Mouse (Mus musculus) midbrain, embryonic 14.5 days (tissue): ENCODE results near the gene Hs6st1. TPM values are rescaled to one million over a fixed set of nuclear protein-coding genes. Genes with fewer than 3 reads are reported as not detected.

Experiments
- ATAC-seq: fragments of 200-750 bp; cut with Nextera tagmentation; 2 replicates; pipeline ENCODE4 v1.8.0; 2017; ENCODE audit warnings: moderate number of reproducible peaks, moderate library complexity; ENCODE audit not compliant: low FRiP score, low TSS enrichment
- DNase-seq: peaks from one replicate; pipeline ENCODE4 v3.0.0-alpha.2; 2015
- H3K27ac ChIP-seq: fragments of 300-500 bp; sonication (generic); replicated peaks from 2 replicates; pipeline ENCODE4 v1.5.1; 2014; ENCODE audit warnings: mild to moderate bottlenecking, low read depth, low read length, moderate library complexity
- H3K27me3 ChIP-seq: fragments of 300-500 bp; sonication (generic); 2 replicates; pipeline ENCODE4 v1.6.1; 2014; ENCODE audit warnings: low read length, control low read depth, mixed read lengths; ENCODE audit not compliant: control insufficient read depth, insufficient read depth
- H3K36me3 ChIP-seq: fragments of 300-500 bp; sonication (generic); 2 replicates; pipeline ENCODE4 v1.6.1; 2014; ENCODE audit warnings: low read length, control low read depth; ENCODE audit not compliant: control insufficient read depth, insufficient read depth
- H3K4me1 ChIP-seq: fragments of 300-500 bp; sonication (generic); 2 replicates; pipeline ENCODE4 v1.6.1; 2014; ENCODE audit warnings: mild to moderate bottlenecking, antibody characterized with exemption, low read length, control low read depth; ENCODE audit not compliant: control insufficient read depth, insufficient read depth
- H3K4me2 ChIP-seq: fragments of 300-500 bp; sonication (generic); 2 replicates; pipeline ENCODE4 v1.6.1; 2014; ENCODE audit warnings: mild to moderate bottlenecking, low read length, moderate library complexity
- H3K4me3 ChIP-seq: fragments of 300-500 bp; sonication (generic); replicated peaks from 2 replicates; pipeline ENCODE4 v1.5.1; 2014; ENCODE audit warnings: low read depth, low read length
- H3K9ac ChIP-seq: fragments of 300-500 bp; sonication (generic); replicated peaks from 2 replicates; pipeline ENCODE4 v1.6.1; 2014; ENCODE audit warnings: mild to moderate bottlenecking, low read length, moderate library complexity
- H3K9me3 ChIP-seq: fragments of 300-500 bp; sonication (generic); 2 replicates; pipeline ENCODE4 v1.6.1; 2016; ENCODE audit warnings: low read length, control low read depth, mixed read lengths; ENCODE audit not compliant: control insufficient read depth
- WGBS: fragments of 180-500 bp; shearing (Covaris S2); extraction: QIAGEN DNeasy Blood & Tissue Kit; methylation state at CpG from one replicate; pipeline ENCODE4 v1.1.7; 2014; 5-methylcytosine and 5-hydroxymethylcytosine counted together
- polyA plus RNA-seq: library from polyadenylated mRNA; unstranded; fragments of >200 nt; fragmentation: Nextera tagmentation; extraction: Ambion mirVana; gene quantifications from 2 replicates; pipeline ENCODE4 v1.2.1, GENCODE M21; 2014

Hs6st1 gene
- polyA plus RNA-seq, 1 experiment from 2014 or later: 18.5 TPM

DNA sequence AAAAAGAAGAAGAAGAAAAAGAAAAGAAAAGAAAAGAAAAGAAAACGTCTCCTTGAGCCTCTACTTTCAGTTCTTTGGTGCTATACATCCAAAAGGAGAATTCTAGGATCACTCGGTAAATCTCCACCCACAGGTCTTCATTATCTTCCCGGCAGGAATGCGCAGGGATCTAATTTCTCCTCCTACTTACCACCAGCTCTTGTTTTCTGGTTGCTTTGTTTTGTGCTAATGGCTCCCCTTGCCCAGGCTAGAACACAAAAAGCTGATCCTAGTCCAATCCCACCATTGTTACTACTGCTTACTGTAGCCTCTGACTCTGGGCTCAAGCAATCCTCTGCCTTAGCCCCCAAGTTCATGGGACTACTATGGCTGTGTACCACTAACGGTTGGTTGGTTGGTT lies 16.9 kb downstream of the Hs6st1 start:
- DNase-seq: no peak
- H3K27ac ChIP-seq: no peak overlapping the region
- no peaks in the 10 kb centered on the region for H3K27me3 ChIP-seq
- no peak overlapping the region for H3K9ac ChIP-seq
- H3K4me1 ChIP-seq: peaks cover 28% of the 10 kb centered on the region
- H3K9me3 ChIP-seq: no peaks in the 10 kb centered on the region
- 94% methylated on average over 5 of the region's 5 CpGs for WGBS
- H3K36me3 ChIP-seq: peaks cover 19% of the 10 kb centered on the region; the same call in 1 of the 2 replicates
- H3K4me3 ChIP-seq: no peak overlapping the region
- no peak overlapping the region for H3K4me2 ChIP-seq
- no peak for ATAC-seq

DNA sequence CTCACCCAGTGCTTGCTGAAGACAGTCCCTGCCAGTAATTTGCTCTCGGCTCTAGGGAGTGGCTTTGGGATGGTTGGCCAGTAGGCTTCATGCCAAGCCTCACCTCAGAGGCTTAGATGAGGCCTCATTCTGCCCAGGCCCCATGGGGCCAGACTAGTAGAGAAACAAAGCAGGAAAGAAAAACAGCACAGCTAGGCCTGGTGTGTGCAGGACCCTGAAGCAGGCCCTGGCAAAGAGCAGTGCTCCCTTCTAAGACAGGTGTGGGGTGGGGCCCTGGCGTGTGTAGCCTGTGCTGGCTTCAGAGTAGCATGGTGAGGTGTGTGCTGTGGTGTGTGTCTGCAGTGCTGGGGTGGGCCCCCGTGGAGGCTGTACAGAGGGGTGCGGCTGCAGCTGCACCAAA lies 20.2 kb downstream of the Hs6st1 start:
- Histone ChIP-seq H3K9ac (0 out of 2 replicates have a peak overlapping the region, but pooled peaks have one; percentile 29), H3K4me2 (0 out of 2 replicates have a peak overlapping the region, but pooled peaks have one; percentile 8), H3K36me3 (peaks cover 15% of the 10 kb centered on the region), H3K27ac (peak overlapping the region; percentile 37), H3K4me1 (peaks cover 28% of the 10 kb centered on the region), H3K4me3 (no peak overlapping the region), H3K9me3 (no peaks in the 10 kb centered on the region), H3K27me3 (no peaks in the 10 kb centered on the region)
- no peak for ATAC-seq
- 60% methylated on average over 4 of the region's 4 CpGs for WGBS
- peak; percentile 47 for DNase-seq

DNA sequence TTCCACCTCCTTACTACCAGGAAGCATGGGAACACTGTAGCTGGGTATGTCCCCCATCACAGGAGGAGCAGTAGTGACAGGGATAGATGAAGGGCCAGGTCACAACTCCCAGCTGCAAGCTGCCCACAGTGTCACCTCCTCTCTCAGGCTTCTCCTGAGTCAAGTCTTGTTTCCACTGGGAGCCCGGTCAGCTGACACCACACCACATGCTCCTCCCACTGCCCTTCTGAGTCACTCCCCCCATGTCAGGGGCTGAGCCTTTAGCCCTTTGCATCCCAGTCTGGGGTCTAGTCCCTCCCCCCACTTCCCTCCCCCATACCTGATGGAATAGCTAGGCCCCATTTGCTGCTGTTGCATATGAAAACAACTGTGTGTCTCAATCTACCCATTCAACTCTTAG lies 21.3 kb downstream of the Hs6st1 start:
- DNase-seq (no peak), ATAC-seq (no peak)
- 56% methylated on average over 1 of the region's 1 CpGs for WGBS
- Histone ChIP-seq H3K9me3 (no peaks in the 10 kb centered on the region), H3K27ac (peak overlapping the region; percentile 32; the same call in 1 of the 2 replicates), H3K4me2 (no peak overlapping the region), H3K9ac (no peak overlapping the region), H3K27me3 (no peaks in the 10 kb centered on the region), H3K36me3 (peaks cover 21% of the 10 kb centered on the region), H3K4me3 (no peak overlapping the region), H3K4me1 (peaks cover 28% of the 10 kb centered on the region)

DNA sequence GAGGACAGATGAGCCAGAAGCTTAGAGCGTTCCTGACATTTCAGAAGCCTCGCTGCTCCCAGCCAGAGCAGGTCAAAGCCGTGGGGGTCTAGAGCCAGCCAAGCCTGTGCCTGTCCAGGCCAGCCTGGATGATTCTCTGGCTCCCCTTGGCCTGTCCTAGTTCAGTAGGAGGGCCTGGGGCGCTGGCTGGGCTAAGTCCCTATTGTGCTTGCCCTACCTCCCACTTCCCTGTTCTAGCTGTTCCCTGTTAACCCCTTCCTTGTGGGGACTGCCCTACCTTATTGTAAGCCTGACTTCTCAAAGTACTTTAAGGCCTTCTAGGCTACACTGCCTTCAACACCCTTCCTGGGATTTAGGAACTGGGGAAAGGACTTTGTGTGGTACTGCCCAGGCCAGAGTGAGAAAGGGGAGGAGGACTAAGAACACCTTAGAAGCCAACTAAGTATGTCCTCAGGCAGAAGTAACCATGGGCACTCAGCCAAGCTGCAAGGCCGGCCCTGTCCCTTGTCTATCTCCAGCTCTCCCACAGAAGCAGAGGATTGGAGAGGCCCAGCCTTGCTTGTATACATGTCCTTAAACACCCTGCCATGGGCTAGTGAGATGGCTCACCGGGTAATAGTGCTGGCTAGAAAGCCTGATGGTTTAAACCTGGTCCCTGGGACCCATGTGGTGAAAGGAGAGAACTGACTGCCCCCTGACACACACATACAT lies 22.0 kb downstream of the Hs6st1 start:
- 58% methylated on average over 6 of the region's 6 CpGs for WGBS
- H3K4me2 ChIP-seq: no peak overlapping the region
- H3K4me3 ChIP-seq: no peak overlapping the region
- no peak overlapping the region for H3K27ac ChIP-seq
- no peaks in the 10 kb centered on the region for H3K9me3 ChIP-seq
- H3K9ac ChIP-seq: no peak overlapping the region
- peaks cover 28% of the 10 kb centered on the region for H3K4me1 ChIP-seq
- H3K36me3 ChIP-seq: peaks cover 27% of the 10 kb centered on the region
- no peaks in the 10 kb centered on the region for H3K27me3 ChIP-seq
- ATAC-seq (0 out of 2 replicates have a peak, but pooled peaks have one; percentile 25), DNase-seq (no peak)

DNA sequence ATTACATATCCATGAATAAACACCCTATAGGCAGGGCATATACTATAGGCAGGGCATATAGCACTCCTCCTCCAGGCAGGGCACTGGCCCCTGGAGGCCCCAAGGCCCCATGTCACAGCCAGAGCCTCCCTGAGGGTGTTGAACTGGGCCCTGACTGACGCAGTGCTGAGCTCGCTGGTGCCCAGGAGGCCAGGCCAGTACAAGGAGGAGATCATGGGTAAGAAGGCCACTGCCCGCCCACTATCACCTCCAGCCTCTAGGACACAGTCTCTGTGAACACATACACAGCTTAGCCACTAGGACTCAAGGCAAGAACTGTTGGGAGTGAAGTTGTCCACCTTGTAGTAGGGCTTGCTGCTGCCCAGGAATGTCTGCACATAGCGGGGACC lies 22.5 kb downstream of the Hs6st1 start:
- no peaks in the 10 kb centered on the region for H3K27me3 ChIP-seq
- H3K9ac ChIP-seq: no peak overlapping the region
- DNase-seq: no peak
- H3K36me3 ChIP-seq: peaks cover 26% of the 10 kb centered on the region
- H3K9me3 ChIP-seq: no peaks in the 10 kb centered on the region
- H3K4me3 ChIP-seq: no peak overlapping the region
- 89% methylated on average over 4 of the region's 4 CpGs for WGBS
- H3K4me1 ChIP-seq: peaks cover 28% of the 10 kb centered on the region
- H3K27ac ChIP-seq: no peak overlapping the region
- ATAC-seq: no peak
- no peak overlapping the region for H3K4me2 ChIP-seq

DNA sequence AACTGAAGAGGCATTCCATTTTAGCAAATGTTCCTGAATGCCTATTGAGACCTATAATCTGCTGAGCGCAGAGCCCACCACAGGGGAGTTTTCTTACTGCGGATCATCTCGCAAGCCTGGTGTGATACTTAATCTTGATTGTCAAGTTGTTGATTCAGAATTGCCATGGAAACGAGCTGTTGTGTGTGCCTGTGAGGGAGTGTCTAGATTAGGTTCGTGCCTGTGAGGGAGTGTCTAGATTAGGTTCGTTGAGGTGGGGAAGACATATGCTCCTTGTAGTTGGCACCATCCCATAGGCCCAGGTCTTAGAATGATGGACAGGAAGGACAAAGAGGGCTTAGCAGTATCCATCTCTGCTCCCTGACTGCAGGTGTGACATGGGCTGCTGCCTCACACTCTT lies 23.0 kb downstream of the Hs6st1 start:
- Histone ChIP-seq H3K36me3 (peaks cover 28% of the 10 kb centered on the region), H3K4me1 (peaks cover 28% of the 10 kb centered on the region), H3K9ac (no peak overlapping the region), H3K4me2 (no peak overlapping the region), H3K4me3 (no peak overlapping the region), H3K27ac (no peak overlapping the region), H3K9me3 (no peaks in the 10 kb centered on the region), H3K27me3 (no peaks in the 10 kb centered on the region)
- ATAC-seq (no peak), DNase-seq (no peak)
- 54% methylated on average over 6 of the region's 6 CpGs for WGBS

DNA sequence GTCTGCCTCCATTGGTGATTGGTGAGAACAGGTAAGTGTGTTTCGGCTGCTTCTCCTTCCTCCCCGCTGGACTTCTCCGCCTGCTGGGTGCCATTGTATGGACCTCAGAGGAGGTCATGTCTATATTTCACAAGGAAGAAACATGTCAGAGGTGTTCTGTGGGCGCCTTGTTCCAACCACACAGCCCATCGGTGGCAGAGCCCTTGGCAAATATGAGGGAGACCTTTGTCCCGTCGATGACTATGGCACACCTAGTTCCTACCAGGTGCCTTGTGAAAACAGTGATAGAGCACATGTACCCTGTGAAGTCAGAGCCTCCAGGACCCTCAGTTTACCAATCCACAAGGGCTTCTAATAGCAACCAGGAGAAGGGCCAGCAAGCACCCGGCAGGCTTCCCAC lies 25.5 kb downstream of the Hs6st1 start:
- no peak for DNase-seq
- Histone ChIP-seq H3K4me1 (peaks cover 12% of the 10 kb centered on the region), H3K36me3 (peaks cover 35% of the 10 kb centered on the region), H3K4me3 (no peak overlapping the region), H3K27me3 (no peaks in the 10 kb centered on the region), H3K9ac (no peak overlapping the region), H3K27ac (no peak overlapping the region), H3K9me3 (no peaks in the 10 kb centered on the region), H3K4me2 (no peak overlapping the region)
- ATAC-seq: no peak
- 98% methylated on average over 8 of the region's 8 CpGs for WGBS

DNA sequence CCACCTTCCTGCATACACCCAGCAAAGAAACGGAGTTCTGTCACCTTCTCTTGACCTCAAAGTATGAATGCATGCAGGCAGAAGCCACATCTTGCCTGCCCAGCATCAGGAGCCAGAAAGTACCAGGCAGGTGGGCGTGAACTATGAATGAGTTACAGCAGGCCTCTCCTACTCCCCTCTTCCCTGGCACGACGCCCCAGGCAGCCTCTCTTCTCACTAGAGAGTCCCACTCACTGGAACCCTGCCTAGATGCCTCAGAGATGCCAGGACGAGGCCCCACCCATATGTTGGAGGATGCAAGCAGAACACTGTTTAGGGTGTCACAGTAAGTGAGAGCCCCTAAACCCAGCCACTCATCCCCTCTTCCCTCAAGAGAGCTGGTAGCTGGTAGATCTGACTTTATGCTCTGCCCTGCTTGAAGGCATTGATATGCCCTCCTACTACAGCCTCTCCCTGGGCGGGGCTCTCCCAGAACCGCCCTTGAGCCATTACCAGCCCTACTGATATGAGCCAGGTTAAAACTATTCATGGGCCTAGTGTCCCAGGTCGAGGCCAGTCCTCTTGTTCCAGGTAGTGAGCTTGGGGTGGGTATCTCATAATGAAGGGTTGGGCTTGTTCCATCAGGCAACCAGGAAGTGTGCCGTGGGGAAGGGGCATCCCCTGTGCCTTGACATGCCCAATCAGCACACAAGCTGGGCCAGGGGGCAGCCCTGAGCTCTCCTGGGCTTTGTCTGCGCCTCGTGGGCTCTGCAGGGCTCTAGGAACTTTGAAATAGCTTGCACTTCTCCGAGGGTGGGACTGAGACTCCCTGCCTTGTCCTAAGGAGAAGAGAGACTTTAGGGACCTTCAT lies 27.4 kb downstream of the Hs6st1 start:
- Histone ChIP-seq H3K4me3 (no peak overlapping the region), H3K9me3 (no peaks in the 10 kb centered on the region), H3K9ac (no peak overlapping the region), H3K27ac (no peak overlapping the region), H3K27me3 (no peaks in the 10 kb centered on the region), H3K4me1 (no peaks in the 10 kb centered on the region), H3K4me2 (no peak overlapping the region), H3K36me3 (peaks cover 39% of the 10 kb centered on the region)
- ATAC-seq (no peak), DNase-seq (no peak)
- WGBS: 86% methylated on average over 12 of the region's 12 CpGs
